Mouse (Mus musculus): Measurements from ENCODE around the gene Dtymk.
"Not testable (repeated sequence)": the region's sequence is repeated elsewhere in the genome, so short reads cannot be mapped to it uniquely, and the experiment has no call there.

DNA sequence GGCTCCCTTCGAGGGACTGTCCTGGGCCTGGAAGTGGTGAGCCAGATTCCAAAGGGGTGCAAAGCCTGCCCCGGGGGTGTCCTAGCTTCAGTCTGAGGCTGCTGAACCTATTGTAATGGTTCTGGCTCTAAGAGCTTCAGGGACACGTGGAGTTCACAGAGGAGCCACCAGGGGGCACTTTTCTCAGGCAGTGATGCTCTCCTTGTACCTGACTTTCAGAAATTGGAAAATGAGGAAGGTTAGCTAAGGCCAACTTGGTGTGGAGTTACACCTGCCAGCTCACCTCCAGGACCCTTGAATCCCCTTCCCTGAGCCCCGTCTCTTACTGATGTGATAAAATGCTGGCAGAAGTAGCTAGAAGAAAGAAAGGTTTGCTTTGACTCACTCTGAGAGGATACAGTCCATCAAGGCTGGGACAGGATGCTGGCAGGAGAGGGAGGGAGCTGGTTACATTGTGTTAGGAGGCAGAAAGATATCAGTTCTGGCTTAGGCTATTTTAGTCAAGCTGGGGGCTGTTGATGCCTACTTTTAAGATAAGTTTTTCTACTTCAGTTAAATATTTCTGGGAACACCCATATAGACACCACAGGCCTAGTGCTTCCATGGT, 31.1 kb upstream of the Dtymk start:
- not testable (repeated sequence) for TF ChIP-seq CTCF (IDR thresholded peaks at IDR 0.05; ENCODE audit: low read depth, low read length); EP300 (IDR thresholded peaks at IDR 0.05; ENCODE audit: insufficient read depth, low read depth, low read length); POLR2A (IDR thresholded peaks at IDR 0.05; ENCODE audit: insufficient read depth, low read length)

All from ES-Bruce4 (cell line).